Mouse (Mus musculus) stomach, embryonic 15.5 days (tissue): Measurements from ENCODE around the gene Snap91. TPM values are rescaled to one million over a fixed set of nuclear protein-coding genes. Genes with fewer than 3 reads are reported as not detected.

Experiments used
- ATAC-seq: fragments of 200-750 bp; cut with Nextera tagmentation; 2 replicates; pipeline ENCODE4 v1.8.0; 2017; ENCODE audit warnings: low read depth, moderate number of reproducible peaks, moderate TSS enrichment; ENCODE audit not compliant: insufficient read depth, low FRiP score
- H3K27ac ChIP-seq: fragments of 300-500 bp; sonication (generic); 2 replicates; pipeline ENCODE4 v1.5.1; 2015; ENCODE audit warnings: mild to moderate bottlenecking, inconsistent platforms
- H3K27me3 ChIP-seq: fragments of 300-500 bp; sonication (generic); replicated peaks from 2 replicates; pipeline ENCODE4 v1.6.1; 2015; ENCODE audit warnings: inconsistent platforms
- H3K36me3 ChIP-seq: fragments of 300-500 bp; sonication (generic); 2 replicates; pipeline ENCODE4 v1.6.1; 2015; ENCODE audit warnings: inconsistent platforms
- H3K4me1 ChIP-seq: fragments of 300-500 bp; sonication (generic); 2 replicates; pipeline ENCODE4 v1.6.1; 2015; ENCODE audit warnings: inconsistent platforms
- H3K4me2 ChIP-seq: fragments of 300-500 bp; sonication (generic); 2 replicates; pipeline ENCODE4 v1.6.1; 2015; ENCODE audit warnings: mild to moderate bottlenecking, inconsistent platforms
- H3K4me3 ChIP-seq: fragments of 300-500 bp; sonication (generic); replicated peaks from 2 replicates; pipeline ENCODE4 v1.5.1; 2015; ENCODE audit warnings: inconsistent platforms
- H3K9ac ChIP-seq: fragments of 300-500 bp; sonication (generic); 2 replicates; pipeline ENCODE4 v1.6.1; 2015; ENCODE audit warnings: inconsistent platforms
- H3K9me3 ChIP-seq: fragments of 300-500 bp; sonication (generic); 2 replicates; pipeline ENCODE4 v1.6.1; 2016; ENCODE audit warnings: inconsistent platforms
- WGBS: fragments of 180-500 bp; shearing (Covaris S2); methylation state at CpG from one replicate; pipeline ENCODE4 v1.1.7; 2015; 5-methylcytosine and 5-hydroxymethylcytosine counted together
- polyA plus RNA-seq: library from polyadenylated mRNA; unstranded; fragments of >200 nt; fragmentation: Nextera tagmentation; extraction: Ambion mirVana; gene quantifications from 2 replicates; pipeline ENCODE4 v1.2.1, GENCODE M21; 2015

Snap91 gene
- polyA plus RNA-seq, 1 experiment from 2014 or later = 4.7 TPM

- no peak overlapping the region for H3K9ac ChIP-seq
- no peaks in the 10 kb centered on the region for H3K4me1 ChIP-seq
- H3K4me2 ChIP-seq = no peak overlapping the region
- no peak for ATAC-seq
- no peaks in the 10 kb centered on the region for H3K27me3 ChIP-seq
- no peak overlapping the region for H3K27ac ChIP-seq
- H3K9me3 ChIP-seq = no peaks in the 10 kb centered on the region
- H3K4me3 ChIP-seq = no peak overlapping the region
- H3K36me3 ChIP-seq = no peaks in the 10 kb centered on the region
- WGBS = 93% methylated on average over 6 of the region's 6 CpGs
Measured at GRCm38 (mm10) chr9:86775374-86775773, 105.1 kb downstream of the Snap91 start.

GRCm38 (mm10) chr9:86773996-86774395 is 106.5 kb downstream of the Snap91 start:
- WGBS = 62% methylated on average over 8 of the region's 8 CpGs
- no peak for ATAC-seq
- no peaks in the 10 kb centered on the region for H3K9me3 ChIP-seq

DNA sequence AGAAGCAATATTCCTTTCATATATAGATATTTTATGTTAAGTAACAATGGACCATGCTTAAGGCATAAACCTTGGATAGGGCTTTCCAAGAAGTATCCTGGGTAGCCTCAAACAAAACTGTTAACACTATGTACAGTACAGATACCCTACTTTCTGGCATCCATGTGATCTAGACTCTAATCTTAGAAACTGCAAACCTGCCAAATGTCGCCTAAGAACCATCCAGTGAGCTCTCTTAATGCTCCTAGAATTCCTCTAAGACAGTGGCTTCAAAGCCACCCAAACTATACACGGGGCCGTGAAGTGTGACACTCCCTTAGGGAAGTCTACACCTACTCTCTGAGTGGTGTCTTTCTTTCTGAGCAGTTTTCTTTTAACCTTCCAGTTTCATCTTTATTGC is 107.6 kb downstream of the Snap91 start:
- H3K27ac ChIP-seq = no peak overlapping the region
- no peak for ATAC-seq
- 78% methylated on average over 3 of the region's 3 CpGs for WGBS
- H3K27me3 ChIP-seq = no peaks in the 10 kb centered on the region
- H3K9ac ChIP-seq = no peak overlapping the region
- H3K4me2 ChIP-seq = no peak overlapping the region
- no peak overlapping the region for H3K4me3 ChIP-seq
- no peaks in the 10 kb centered on the region for H3K9me3 ChIP-seq
- H3K4me1 ChIP-seq = no peaks in the 10 kb centered on the region
- no peaks in the 10 kb centered on the region for H3K36me3 ChIP-seq

More at GRCm38 (mm10) chr9:86773996-86774395, 106.5 kb downstream of the Snap91 start:
- H3K9ac ChIP-seq = no peak overlapping the region
- no peaks in the 10 kb centered on the region for H3K4me1 ChIP-seq
- no peak overlapping the region for H3K4me2 ChIP-seq
- no peaks in the 10 kb centered on the region for H3K27me3 ChIP-seq
- no peak overlapping the region for H3K27ac ChIP-seq
- no peaks in the 10 kb centered on the region for H3K36me3 ChIP-seq
- no peak overlapping the region for H3K4me3 ChIP-seq

DNA sequence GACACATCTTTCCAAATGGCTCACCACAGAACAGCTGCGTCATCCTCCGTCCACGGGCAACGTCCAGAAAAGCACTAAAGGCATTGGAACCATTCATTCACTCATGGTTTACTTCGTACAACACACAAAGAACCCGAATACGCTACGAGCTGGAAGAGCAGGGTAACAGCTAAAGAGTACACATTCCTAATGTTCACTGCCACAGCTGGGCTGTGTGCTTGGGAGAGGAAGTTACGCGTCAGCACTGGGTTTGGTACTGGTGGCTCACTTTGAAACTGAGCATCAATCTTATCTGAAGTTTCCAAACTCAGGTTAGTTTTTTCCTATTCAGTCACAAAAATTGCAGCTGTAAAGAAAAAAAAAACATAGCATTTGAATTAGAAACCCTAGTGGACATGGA is 113.5 kb downstream of the Snap91 start:
- Histone ChIP-seq H3K9me3 (no peaks in the 10 kb centered on the region), H3K4me3 (no peak overlapping the region), H3K27ac (no peak overlapping the region), H3K9ac (no peak overlapping the region), H3K4me2 (no peak overlapping the region), H3K27me3 (no peaks in the 10 kb centered on the region), H3K36me3 (no peaks in the 10 kb centered on the region), H3K4me1 (no peaks in the 10 kb centered on the region)
- WGBS = 53% methylated on average over 10 of the region's 10 CpGs
- ATAC-seq = no peak

GRCm38 (mm10) chr9:86764002-86764401 is 116.5 kb downstream of the Snap91 start:
- Histone ChIP-seq H3K9me3 (no peaks in the 10 kb centered on the region), H3K4me1 (no peaks in the 10 kb centered on the region), H3K9ac (no peak overlapping the region), H3K4me2 (no peak overlapping the region), H3K27ac (no peak overlapping the region), H3K4me3 (no peak overlapping the region), H3K27me3 (no peaks in the 10 kb centered on the region), H3K36me3 (no peaks in the 10 kb centered on the region)
- 62% methylated on average over 2 of the region's 2 CpGs for WGBS
- no peak for ATAC-seq

- 52% methylated on average over 8 of the region's 8 CpGs for WGBS
Measured at GRCm38 (mm10) chr9:86762477-86763376, 117.7 kb downstream of the Snap91 start.

DNA sequence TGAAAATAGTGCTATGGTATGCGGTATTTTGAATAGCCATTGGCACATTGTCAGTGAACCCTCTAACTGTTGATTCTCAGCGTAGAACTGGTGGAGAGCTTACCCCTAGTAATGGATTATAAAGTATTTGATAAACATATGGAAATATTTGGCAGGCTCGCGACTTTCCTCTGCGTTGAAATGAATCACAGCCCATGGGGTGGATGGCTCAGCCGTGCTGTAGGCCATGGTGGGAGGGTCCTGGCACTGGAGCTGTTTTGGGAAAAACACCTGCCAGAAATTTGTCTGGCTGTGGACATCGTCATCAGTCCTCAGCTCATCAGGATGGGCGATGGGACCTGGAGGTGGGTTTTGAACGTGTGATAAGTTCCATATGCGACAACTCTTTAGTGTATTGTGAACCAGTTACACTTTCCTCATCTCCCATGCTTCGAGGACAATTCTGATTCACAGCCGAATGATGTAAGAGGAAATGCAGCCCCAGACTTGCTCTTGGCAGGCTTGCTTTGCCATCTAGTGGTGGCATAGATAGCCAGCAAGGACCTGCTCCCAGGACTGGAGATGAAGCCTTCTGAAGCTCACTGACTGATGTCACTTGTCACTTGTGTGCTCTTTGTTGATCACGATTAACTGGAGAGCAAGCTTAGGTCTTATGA is 134.4 kb downstream of the Snap91 start:
- peak; percentile 68 for ATAC-seq
- H3K27ac ChIP-seq = no peak overlapping the region

More at GRCm38 (mm10) chr9:86762477-86763376, 117.7 kb downstream of the Snap91 start:
- no peaks in the 10 kb centered on the region for H3K36me3 ChIP-seq
- H3K4me3 ChIP-seq = no peak overlapping the region
- no peak overlapping the region for H3K9ac ChIP-seq
- no peaks in the 10 kb centered on the region for H3K27me3 ChIP-seq
- H3K27ac ChIP-seq = no peak overlapping the region
- H3K9me3 ChIP-seq = no peaks in the 10 kb centered on the region
- H3K4me1 ChIP-seq = no peaks in the 10 kb centered on the region
- ATAC-seq = no peak
- no peak overlapping the region for H3K4me2 ChIP-seq

DNA sequence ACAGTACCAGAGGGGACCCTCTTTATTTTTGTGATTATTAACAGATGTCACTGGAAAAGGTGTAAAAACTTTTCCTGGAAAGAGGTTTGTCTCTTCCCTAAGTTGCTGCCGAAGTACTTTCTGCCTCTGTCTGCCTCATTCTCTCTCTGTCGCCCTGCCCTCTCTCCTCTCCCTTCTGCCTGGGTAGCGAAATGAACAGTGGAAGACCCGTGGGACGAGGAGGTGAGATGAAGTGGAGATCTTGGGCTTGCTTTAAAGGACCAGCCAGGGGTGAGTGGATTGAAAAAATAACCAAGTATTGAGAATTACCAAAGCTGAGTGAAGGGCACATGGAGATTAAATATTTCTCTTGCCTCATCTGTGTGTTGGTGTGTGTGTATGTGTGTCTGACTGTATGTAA is 136.4 kb downstream of the Snap91 start:
- no peaks in the 10 kb centered on the region for H3K27me3 ChIP-seq
- 0 out of 2 replicates have a peak, but pooled peaks cover 7% of the 10 kb centered on the region for H3K4me1 ChIP-seq
- no peak overlapping the region for H3K27ac ChIP-seq
- H3K4me3 ChIP-seq = peak overlapping the region; percentile 36
- 29% methylated on average over 5 of the region's 5 CpGs for WGBS
- no peak for ATAC-seq
- no peaks in the 10 kb centered on the region for H3K9me3 ChIP-seq
- H3K9ac ChIP-seq = no peak overlapping the region
- H3K36me3 ChIP-seq = no peaks in the 10 kb centered on the region
- H3K4me2 ChIP-seq = peak overlapping the region; percentile 56

More for the DNA sequence above, 134.4 kb downstream of the Snap91 start:
- Histone ChIP-seq H3K9ac (no peak overlapping the region), H3K4me1 (0 out of 2 replicates have a peak, but pooled peaks cover 7% of the 10 kb centered on the region), H3K9me3 (no peaks in the 10 kb centered on the region), H3K4me3 (no peak overlapping the region), H3K27me3 (no peaks in the 10 kb centered on the region), H3K36me3 (no peaks in the 10 kb centered on the region), H3K4me2 (peak overlapping the region; percentile 22; the same call in 1 of the 2 replicates)
- 20% methylated on average over 13 of the region's 13 CpGs for WGBS

DNA sequence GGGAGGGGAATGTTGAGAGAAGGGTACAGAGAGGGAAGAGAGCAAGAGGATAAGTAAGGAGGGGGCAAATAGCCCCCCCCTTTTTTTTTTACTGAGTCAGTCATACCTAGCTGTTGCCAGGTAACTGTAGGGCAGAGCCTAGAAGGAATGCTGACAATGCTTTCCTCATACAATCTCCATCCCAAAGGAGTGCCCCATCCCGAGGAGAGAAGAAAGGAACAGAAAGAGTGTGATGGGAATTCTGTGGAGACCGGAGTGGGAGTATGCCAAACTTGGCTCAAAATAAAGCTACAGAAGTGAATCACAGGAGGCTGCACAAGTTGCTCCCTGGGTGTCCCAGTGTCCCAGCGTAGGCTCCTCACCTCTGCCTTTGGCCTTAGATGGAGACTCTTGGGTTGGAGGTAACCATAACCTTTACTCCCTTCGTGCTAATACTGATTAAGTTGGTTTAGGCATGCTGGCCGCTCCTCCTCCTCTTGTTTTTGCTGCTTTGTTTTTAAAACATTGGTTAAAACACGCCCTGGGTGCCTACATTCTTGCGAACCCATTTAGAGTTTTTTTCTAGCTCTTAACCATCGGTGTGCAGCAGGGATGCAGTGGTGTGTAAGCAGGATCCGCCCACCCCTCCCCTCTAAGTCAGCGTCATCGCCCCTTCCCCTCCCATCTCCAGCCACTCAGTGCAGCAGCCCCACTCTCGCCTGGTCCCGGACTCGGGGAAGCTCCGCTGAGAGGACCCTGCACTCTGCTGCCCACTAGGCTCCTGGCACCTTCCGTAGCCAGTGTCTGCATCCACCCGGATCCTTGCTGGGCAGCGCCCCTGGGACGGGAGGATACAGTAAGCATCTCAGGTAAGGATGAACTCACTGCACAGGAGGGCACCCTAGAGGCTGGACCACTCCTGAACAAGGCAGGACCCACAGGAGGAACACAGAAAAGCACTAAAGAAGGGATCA is 137.2 kb downstream of the Snap91 start, which contains the start of gene Prss35:
Gene Prss35, plus strand, starts transcription at position 691 of the 953 bp plus-strand sequence.
- peak within 1 kb of the TSS; percentile 56 for H3K4me2 ChIP-seq
- H3K4me1 ChIP-seq = 0 out of 2 replicates have a peak, but pooled peaks cover 7% of the 10 kb centered on the region
- WGBS = 4% methylated on average over 19 of the region's 19 CpGs
- H3K36me3 ChIP-seq = no peaks in the 10 kb centered on the region
- H3K27ac ChIP-seq = no peak within 1 kb of the TSS
- ATAC-seq = peak; percentile 64
- H3K9me3 ChIP-seq = no peaks in the 10 kb centered on the region
- H3K9ac ChIP-seq = peak within 1 kb of the TSS; percentile 9; the same call in 1 of the 2 replicates
- H3K4me3 ChIP-seq = peak within 1 kb of the TSS; percentile 36
- no peaks in the 10 kb centered on the region for H3K27me3 ChIP-seq

GRCm38 (mm10) chr9:86739971-86740370 is 140.5 kb downstream of the Snap91 start:
- H3K4me1 ChIP-seq = peaks cover 9% of the 10 kb centered on the region; the same call in 1 of the 2 replicates
- no peak overlapping the region for H3K4me2 ChIP-seq
- no peaks in the 10 kb centered on the region for H3K27me3 ChIP-seq
- no peaks in the 10 kb centered on the region for H3K9me3 ChIP-seq
- 40% methylated on average over 3 of the region's 3 CpGs for WGBS
- no peak for ATAC-seq
- no peak overlapping the region for H3K4me3 ChIP-seq
- H3K9ac ChIP-seq = no peak overlapping the region
- H3K27ac ChIP-seq = no peak overlapping the region
- no peaks in the 10 kb centered on the region for H3K36me3 ChIP-seq

DNA sequence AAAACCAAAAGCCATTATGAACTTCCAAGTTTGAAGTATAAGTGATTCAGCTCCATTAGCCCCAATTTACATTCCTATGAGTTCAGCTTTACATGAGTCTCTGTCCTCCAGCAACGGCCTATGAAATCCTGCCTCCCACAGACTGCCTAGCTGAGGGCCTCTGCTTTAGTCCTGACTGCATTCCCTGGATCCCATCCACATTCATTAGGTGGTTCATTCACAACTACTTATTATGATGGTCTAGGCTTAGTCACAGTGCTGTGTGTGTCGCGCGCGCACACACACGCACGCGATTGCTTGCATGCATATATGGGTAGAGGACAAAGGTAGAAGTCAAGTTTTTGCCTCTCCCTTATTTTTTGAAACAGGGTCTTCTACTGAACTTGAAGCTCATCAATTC is 141.7 kb downstream of the Snap91 start:
- 94% methylated on average over 8 of the region's 8 CpGs for WGBS
- no peaks in the 10 kb centered on the region for H3K36me3 ChIP-seq

More for the DNA sequence above, 141.7 kb downstream of the Snap91 start:
- Histone ChIP-seq H3K27me3 (no peaks in the 10 kb centered on the region), H3K9me3 (no peaks in the 10 kb centered on the region), H3K9ac (no peak overlapping the region), H3K4me2 (no peak overlapping the region), H3K4me1 (peaks cover 10% of the 10 kb centered on the region; the same call in 1 of the 2 replicates), H3K4me3 (no peak overlapping the region), H3K27ac (no peak overlapping the region)
- ATAC-seq = no peak
